Mouse (Mus musculus) layer of hippocampus, adult 9-10 months (tissue): ENCODE measurements at regions not wholly inside any gene's neighbourhood (a gene's known extent, or its start where the extent isn't known, plus 50 kb on each side); places are given as distances from the start of the nearest gene placed in this dataset.

Experiments used
- DNase-seq: peaks from one replicate; pipeline ENCODE4 v3.0.0; 2022; ENCODE audit warnings: low spot score

- no peak for DNase-seq
Measured at GRCm38 (mm10) chr4:123990293-123991185, 72.7 kb upstream of the 4930535I16Rik start.
